Mouse (Mus musculus): ENCODE results near the gene Qrfp.

The Qrfp gene

GRCm38 (mm10) chr2:31814699-31815098 lies 4.3 kb upstream of the Qrfp start:
- peak; percentile 71 for DNase-seq

GRCm38 (mm10) chr2:31813641-31814040 lies 3.3 kb upstream of the Qrfp start:
- no peak for DNase-seq

GRCm38 (mm10) chr2:31811086-31811958 lies 942 bp upstream of the Qrfp start:
- DNase-seq, result no peak

GRCm38 (mm10) chr2:31809358-31809740 lies 1.0 kb downstream of the Qrfp start:
- DNase-seq, result no peak

- DNase-seq, result no peak
Observed at GRCm38 (mm10) chr2:31808410-31809357, 1.7 kb downstream of the Qrfp start.

- DNase-seq, result no peak
Observed at GRCm38 (mm10) chr2:31806639-31807382, 3.6 kb downstream of the Qrfp start.

- DNase-seq, result no peak
Observed at GRCm38 (mm10) chr2:31803480-31803879, 6.9 kb downstream of the Qrfp start.

GRCm38 (mm10) chr2:31802811-31803210 lies 7.6 kb downstream of the Qrfp start:
- DNase-seq, result no peak

GRCm38 (mm10) chr2:31801416-31801815 lies 9.0 kb downstream of the Qrfp start:
- DNase-seq, result no peak

- peak; percentile 47 for DNase-seq
Observed at GRCm38 (mm10) chr2:31796943-31797342, 13.4 kb downstream of the Qrfp start.

- DNase-seq, result no peak
Observed at GRCm38 (mm10) chr2:31792611-31793010, 17.8 kb downstream of the Qrfp start.

- no peak for DNase-seq
Observed at GRCm38 (mm10) chr2:31791260-31791659, 19.1 kb downstream of the Qrfp start.

- DNase-seq, result no peak
Observed at GRCm38 (mm10) chr2:31790728-31791251, 19.6 kb downstream of the Qrfp start.

GRCm38 (mm10) chr2:31789215-31789614 lies 21.2 kb downstream of the Qrfp start:
- no peak for DNase-seq

GRCm38 (mm10) chr2:31788227-31788626 lies 22.2 kb downstream of the Qrfp start:
- no peak for DNase-seq

GRCm38 (mm10) chr2:31787029-31787428 lies 23.4 kb downstream of the Qrfp start:
- peak; percentile 74 for DNase-seq

GRCm38 (mm10) chr2:31785074-31785473 lies 25.3 kb downstream of the Qrfp start:
- peak; percentile 82 for DNase-seq

- DNase-seq, result no peak
Observed at GRCm38 (mm10) chr2:31782958-31783602, 27.3 kb downstream of the Qrfp start.

- DNase-seq, result no peak
Observed at GRCm38 (mm10) chr2:31779258-31779657, 31.1 kb downstream of the Qrfp start.

- DNase-seq, result no peak
Observed at GRCm38 (mm10) chr2:31776479-31776878, 33.9 kb downstream of the Qrfp start.

GRCm38 (mm10) chr2:31770781-31771441 lies 39.5 kb downstream of the Qrfp start:
- no peak for DNase-seq

All from right cerebral cortex, adult 18-20 months (tissue).